ENCODE assay signal across 24 mouse cellular contexts in the genomic region with DNA sequence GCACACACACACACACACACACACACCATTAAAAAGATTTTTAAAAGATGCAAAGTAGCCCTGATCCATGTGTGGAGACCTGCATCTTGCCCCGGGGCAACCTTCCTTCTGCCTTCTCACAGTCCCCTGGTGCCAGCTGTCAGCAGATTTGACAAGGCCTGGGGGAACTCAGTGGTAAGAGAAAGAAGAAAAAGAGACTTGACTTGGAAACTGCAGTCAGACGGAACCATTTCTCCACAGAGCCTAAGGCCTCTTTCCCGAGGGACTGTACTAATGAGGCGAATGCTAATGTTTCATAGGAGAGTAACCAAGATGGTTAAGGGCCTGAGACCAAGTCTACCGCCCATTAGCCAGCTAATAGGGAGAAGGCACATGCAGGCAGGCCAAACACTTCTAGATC. TPM values are rescaled to one million over a fixed set of nuclear protein-coding genes. Genes with fewer than 3 reads are reported as not detected.
DNase-seq lines count a peak whose midpoint lies in the region; ATAC-seq and TF ChIP-seq lines count a peak whose summit lies in the region.
"Had no signal": no experiment of that assay in that cellular context is flagged by ENCODE, and none has a peak within 500 bp of the region (broad histone marks: within the 10 kb centered on the region; RNA-seq: fewer than 3 reads in every experiment).

No protein-coding gene starts in this region.

- H3K4me2 ChIP-seq in hindbrain, postnatal 0 days (ENCODE audit: low read depth, low read length), result no peak overlapping the region
- no peak overlapping the region for H3K4me2 ChIP-seq in hindbrain, embryonic 13.5 days
- no peak overlapping the region for H3K4me2 ChIP-seq in midbrain, postnatal 0 days (ENCODE audit: low read depth, low read length, poor library complexity, severe bottlenecking)
- H3K4me2 ChIP-seq in midbrain, embryonic 13.5 days (replicated peaks), result no peak overlapping the region
- H3K4me2 ChIP-seq: forebrain, embryonic 13.5 days; heart, embryonic 13.5 days; hindbrain, embryonic 15.5 days had no signal

- TF ChIP-seq POLR2A in brain, embryonic 14.5 days (IDR thresholded peaks at IDR 0.05; ENCODE audit: borderline replicate concordance, extremely low read depth, insufficient read depth, insufficient read length, poor library complexity, severe bottlenecking), result no peak

- H3K4me1 ChIP-seq in hindbrain, postnatal 0 days (ENCODE audit: insufficient read depth, low read length), result peaks cover 15% of the 10 kb centered on the region
- peaks cover 23% of the 10 kb centered on the region for H3K4me1 ChIP-seq in hindbrain, embryonic 13.5 days (replicated peaks)
- H3K4me1 ChIP-seq in midbrain, postnatal 0 days (ENCODE audit: insufficient read depth, low read length), result peaks cover 10% of the 10 kb centered on the region; the same call in 1 of the 2 replicates
- H3K4me1 ChIP-seq in midbrain, embryonic 13.5 days (replicated peaks), result peaks cover 30% of the 10 kb centered on the region

- H3K4me3 ChIP-seq in hindbrain, postnatal 0 days (ENCODE audit: low read length), result no peak overlapping the region
- H3K4me3 ChIP-seq in hindbrain, embryonic 13.5 days, result no peak overlapping the region
- H3K4me3 ChIP-seq in midbrain, postnatal 0 days (ENCODE audit: low read depth, low read length), result no peak overlapping the region
- no peak overlapping the region for H3K4me3 ChIP-seq in midbrain, embryonic 13.5 days (replicated peaks)
- H3K4me3 ChIP-seq: forebrain, embryonic 10.5 days; forebrain, embryonic 13.5 days; heart, adult 2 months; heart, embryonic 10.5 days; heart, embryonic 13.5 days; hindbrain, embryonic 15.5 days had no signal

- H3K36me3 ChIP-seq in hindbrain, postnatal 0 days (ENCODE audit: insufficient read depth, low read length), result no peaks in the 10 kb centered on the region
- no peaks in the 10 kb centered on the region for H3K36me3 ChIP-seq in hindbrain, embryonic 13.5 days
- H3K36me3 ChIP-seq in midbrain, postnatal 0 days (ENCODE audit: insufficient read depth, low read length), result no peaks in the 10 kb centered on the region
- H3K36me3 ChIP-seq in midbrain, embryonic 13.5 days, result no peaks in the 10 kb centered on the region
- H3K36me3 ChIP-seq: forebrain, embryonic 10.5 days; heart, embryonic 10.5 days; heart, embryonic 13.5 days; hindbrain, embryonic 15.5 days had no signal

- H3K9ac ChIP-seq in hindbrain, postnatal 0 days (replicated peaks; ENCODE audit: low read length), result no peak overlapping the region
- no peak overlapping the region for H3K9ac ChIP-seq in hindbrain, embryonic 13.5 days
- H3K9ac ChIP-seq in midbrain, postnatal 0 days (replicated peaks; ENCODE audit: low read length, poor library complexity, severe bottlenecking), result no peak overlapping the region
- no peak overlapping the region for H3K9ac ChIP-seq in midbrain, embryonic 13.5 days (replicated peaks)
- H3K9ac ChIP-seq: forebrain, embryonic 13.5 days; heart, embryonic 13.5 days; hindbrain, embryonic 15.5 days had no signal

- no peaks in the 10 kb centered on the region for H3K9me3 ChIP-seq in hindbrain, postnatal 0 days (ENCODE audit: low read length)
- H3K9me3 ChIP-seq in hindbrain, embryonic 13.5 days, result no peaks in the 10 kb centered on the region
- H3K9me3 ChIP-seq in midbrain, postnatal 0 days (ENCODE audit: low read length), result no peaks in the 10 kb centered on the region
- H3K9me3 ChIP-seq in midbrain, embryonic 13.5 days, result no peaks in the 10 kb centered on the region
- H3K9me3 ChIP-seq: forebrain, embryonic 10.5 days; forebrain, embryonic 13.5 days; heart, embryonic 10.5 days; heart, embryonic 13.5 days; hindbrain, embryonic 15.5 days had no signal

- ATAC-seq in hindbrain, postnatal 0 days, result no peak
- ATAC-seq in hindbrain, embryonic 13.5 days (ENCODE audit: low FRiP score), result no peak
- peak; percentile 47; the same call in 1 of the 2 replicates for ATAC-seq in midbrain, postnatal 0 days (ENCODE audit: low FRiP score)
- no peak for ATAC-seq in midbrain, embryonic 13.5 days
- ATAC-seq: CD4-positive, CD25-positive, alpha-beta regulatory T cell, adult 4 months; forebrain, embryonic 13.5 days; forebrain, embryonic 16.5 days; inflammation-experienced regulatory T-cells, adult 6 months had no signal

- no peak overlapping the region for H3K27ac ChIP-seq in hindbrain, postnatal 0 days
- no peak overlapping the region for H3K27ac ChIP-seq in hindbrain, embryonic 13.5 days
- H3K27ac ChIP-seq in midbrain, postnatal 0 days (ENCODE audit: low read depth, low read length), result peak overlapping the region; percentile 26; the same call in 1 of the 2 replicates
- no peak overlapping the region for H3K27ac ChIP-seq in midbrain, embryonic 13.5 days
- H3K27ac ChIP-seq: forebrain, embryonic 10.5 days; forebrain, embryonic 13.5 days; heart, adult 2 months; heart, embryonic 10.5 days; heart, embryonic 13.5 days; hindbrain, embryonic 15.5 days had no signal

- H3K27me3 ChIP-seq in hindbrain, postnatal 0 days (ENCODE audit: insufficient read depth, low read length), result no peaks in the 10 kb centered on the region
- H3K27me3 ChIP-seq in hindbrain, embryonic 13.5 days, result 0 out of 2 replicates have a peak, but pooled peaks cover 2% of the 10 kb centered on the region
- no peaks in the 10 kb centered on the region for H3K27me3 ChIP-seq in midbrain, postnatal 0 days (ENCODE audit: insufficient read depth, low read length)
- H3K27me3 ChIP-seq in midbrain, embryonic 13.5 days, result peaks cover 10% of the 10 kb centered on the region
- H3K27me3 ChIP-seq: hindbrain, embryonic 15.5 days had no signal

- 62% methylated on average over 5 of the region's 5 CpGs for WGBS in hindbrain, postnatal 0 days
- 62% methylated on average over 5 of the region's 5 CpGs for WGBS in hindbrain, embryonic 13.5 days
- WGBS in midbrain, postnatal 0 days, result 55% methylated on average over 5 of the region's 5 CpGs
- WGBS in midbrain, embryonic 13.5 days, result 61% methylated on average over 5 of the region's 5 CpGs

- peak; percentile 21 for DNase-seq in hindbrain, postnatal 0 days (ENCODE audit: low spot score)
- DNase-seq in midbrain, postnatal 0 days (ENCODE audit: low spot score), result no peak
- DNase-seq in brain, embryonic 14.5 days (ENCODE audit: low read depth), result peak; percentile 63
- no peak for DNase-seq in ovary, postnatal 36 days (ENCODE audit: low spot score)
- DNase-seq: adrenal gland, adult 2 months; adrenal gland, postnatal 14 days; cerebellum, adult 18-20 months; cerebellum, adult 9-10 months; cerebellum, postnatal 14 days; gastrocnemius, postnatal 10 days; gastrocnemius, postnatal 36 days; heart, adult 2 months; heart, postnatal 14 days; heart, postnatal 4 days had no signal

- TF ChIP-seq CTCF in hindbrain, postnatal 0 days (IDR thresholded peaks at IDR 0.05; ENCODE audit: low read depth), result no peak
- TF ChIP-seq CTCF in midbrain, postnatal 0 days (IDR thresholded peaks at IDR 0.05), result no peak
- no peak for TF ChIP-seq CTCF in brain, embryonic 14.5 days (IDR thresholded peaks at IDR 0.05; ENCODE audit: borderline replicate concordance, extremely low read depth, insufficient read depth, insufficient read length)

RNA-seq across cellular contexts. Expression of gene Galnt10, which starts 49.3 kb away (rescaled TPM):
- 20.3 and 23.2 TPM in 2 replicates for total RNA-seq in hindbrain, postnatal 0 days (2014; rRNA removed)
- 10.5 and 10.9 TPM in 2 replicates for polyA plus RNA-seq in hindbrain, postnatal 0 days (2015; fragmentation: Nextera tagmentation; extraction: Ambion mirVana)
- polyA plus RNA-seq in hindbrain, embryonic 13.5 days (2015; fragmentation: Nextera tagmentation; extraction: Ambion mirVana), result 12.1 and 12.2 TPM in 2 replicates
- 21.3 and 26.0 TPM in 2 replicates for total RNA-seq in midbrain, postnatal 0 days (2014; rRNA removed)
- 11.8 and 12.0 TPM in 2 replicates for polyA plus RNA-seq in midbrain, postnatal 0 days (2015; fragmentation: Nextera tagmentation; extraction: Ambion mirVana)
- polyA plus RNA-seq in midbrain, embryonic 13.5 days (2015; fragmentation: Nextera tagmentation; extraction: Ambion mirVana), result 13.0 and 15.6 TPM in 2 replicates
- polyA plus RNA-seq in brain, embryonic 14.5 days (2012; rRNA removed), result 11.7 and 16.5 TPM in 2 replicates

Comparison
In these comparisons a context has a peak if more than half of its experiments do, and no peak if none do; other contexts are left out.
1. DNase-seq: peak in hindbrain, postnatal 0 days (single experiment) and brain, embryonic 14.5 days (single experiment); none in midbrain, postnatal 0 days (single experiment) and ovary, postnatal 36 days (single experiment).